Mouse (Mus musculus) ES-Bruce4 (cell line): ENCODE data around the gene Nckap1.

Experiments used
- CTCF ChIP-seq: IDR thresholded peaks from one replicate; pipeline ENCODE4 v1.8.1; 2011; ENCODE audit warnings: low read depth, low read length
- POLR2A ChIP-seq: IDR thresholded peaks from one replicate; pipeline ENCODE4 v1.8.1; 2011; ENCODE audit warnings: low read length; ENCODE audit not compliant: insufficient read depth

DNA sequence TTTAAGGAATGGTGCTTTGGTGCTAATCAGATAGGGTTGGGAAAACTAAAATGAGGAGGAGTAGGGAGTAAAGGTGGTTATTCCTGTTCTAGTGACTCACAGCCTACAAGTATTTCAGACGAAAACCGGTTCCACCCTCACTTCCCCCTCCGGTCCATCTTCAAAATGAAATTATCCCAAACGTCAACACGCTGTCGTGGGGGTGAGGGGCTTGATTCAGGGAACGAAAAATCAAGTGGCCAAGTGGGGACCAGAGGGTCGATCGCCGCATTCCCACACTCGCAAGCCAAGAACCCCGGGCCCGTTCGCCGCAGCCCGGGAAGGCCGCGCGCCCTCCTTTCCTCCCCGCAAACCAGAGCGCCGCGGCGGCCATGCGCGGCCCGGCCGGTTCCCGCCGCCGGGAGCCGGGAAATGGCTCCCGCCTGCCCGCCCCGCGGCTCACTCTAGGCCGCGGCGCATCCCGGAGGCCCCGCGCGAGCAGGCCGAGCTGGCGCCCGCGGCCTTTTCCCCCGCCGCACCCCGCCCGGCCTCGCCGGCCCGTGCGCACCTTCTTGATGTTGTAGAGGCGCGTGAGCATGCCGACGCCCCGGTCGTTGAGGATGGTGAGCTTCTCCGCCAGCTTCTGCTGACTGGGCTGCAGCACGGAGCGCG is 744 bp downstream of the Nckap1 start:
- no peak for TF ChIP-seq CTCF
- TF ChIP-seq POLR2A: no peak
